Mouse (Mus musculus) adrenal gland, postnatal 4 days (tissue): ENCODE data around the gene Adamtsl2. TPM values are rescaled to one million over a fixed set of nuclear protein-coding genes. Genes with fewer than 3 reads are reported as not detected.

Source experiments
- total RNA-seq, 2 experiments: library from RNA; stranded (reverse); gene quantifications; 2 replicates each; pipeline ENCODE4 v1.2.3; 2021

Gene Adamtsl2
- total RNA-seq, 2 experiments from 2014 or later, result 9.6 to 13.5 TPM

Other genes with a start within 250 kb of the Adamtsl2 start
- not detected for gene Abo, start 214.4 kb upstream of the Adamtsl2 start, total RNA-seq
- 10 to 100 TPM; 31.1 to 31.7 TPM for gene Surf6, start 176.5 kb upstream of the Adamtsl2 start, total RNA-seq
- gene Med22, start 168.7 kb upstream of the Adamtsl2 start, total RNA-seq, result 10 to 100 TPM; 61.2 to 65.8 TPM
- 100 to 1,000 TPM; 585 to 598 TPM for gene Rpl7a, start 168.6 kb upstream of the Adamtsl2 start, total RNA-seq
- 10 to 100 TPM; 42.6 to 43.6 TPM for gene Surf2, start 163.0 kb upstream of the Adamtsl2 start, total RNA-seq
- 100 to 1,000 TPM in 1 of 2 experiments, 10 to 100 TPM in 1; 90.9 to 103 TPM for gene Surf1, start 162.8 kb upstream of the Adamtsl2 start, total RNA-seq
- gene Surf4, start 145.5 kb upstream of the Adamtsl2 start, total RNA-seq, result 100 to 1,000 TPM; 151 to 163 TPM
- under 1 TPM; 0.31 to 0.73 TPM for gene Stkld1, start 145.3 kb upstream of the Adamtsl2 start, total RNA-seq
- gene Rexo4, start 115.0 kb upstream of the Adamtsl2 start, total RNA-seq, result 10 to 100 TPM; 40.7 to 43.0 TPM
- under 1 TPM; 0.08 to 0.85 TPM for gene Adamts13, start 106.0 kb upstream of the Adamtsl2 start, total RNA-seq
- gene Cacfd1, start 69.5 kb upstream of the Adamtsl2 start, total RNA-seq, result 10 to 100 TPM; 49.8 to 53.7 TPM
- 1 to 10 TPM; 1.3 TPM for gene Slc2a6, start 51.4 kb upstream of the Adamtsl2 start, total RNA-seq
- 1 to 10 TPM in 1 of 2 experiments, under 1 TPM in 1; 0.59 to 1.8 TPM for gene Mymk, start 7.2 kb upstream of the Adamtsl2 start, total RNA-seq
- 1 to 10 TPM; 4.0 to 5.0 TPM for gene Fam163b, start 63.1 kb downstream of the Adamtsl2 start, total RNA-seq
- gene Dbh, start 85.9 kb downstream of the Adamtsl2 start, total RNA-seq, result 100 to 1,000 TPM; 515 to 549 TPM
- 10 to 100 TPM; 33.3 to 44.3 TPM for gene Sardh, start 169.0 kb downstream of the Adamtsl2 start, total RNA-seq